Mouse (Mus musculus) midbrain, embryonic 12.5 days (tissue): ENCODE data around the gene Rnase10. TPM values are rescaled to one million over a fixed set of nuclear protein-coding genes. Genes with fewer than 3 reads are reported as not detected.
"Not testable (repeated sequence)": the region's sequence is repeated elsewhere in the genome, so short reads cannot be mapped to it uniquely, and the experiment has no call there.

Source experiments
- ATAC-seq: fragments of 200-750 bp; cut with Nextera tagmentation; 2 replicates; pipeline ENCODE4 v1.8.0; 2017; ENCODE audit warnings: low read depth, moderate TSS enrichment, moderate library complexity; ENCODE audit not compliant: low FRiP score
- H3K27ac ChIP-seq: fragments of 300-500 bp; sonication (generic); replicated peaks from 2 replicates; pipeline ENCODE4 v1.5.1; 2016; ENCODE audit warnings: mild to moderate bottlenecking
- H3K27me3 ChIP-seq: fragments of 300-500 bp; sonication (generic); 2 replicates; pipeline ENCODE4 v1.6.1; 2016; ENCODE audit warnings: mild to moderate bottlenecking
- H3K36me3 ChIP-seq: fragments of 300-500 bp; sonication (generic); 2 replicates; pipeline ENCODE4 v1.6.1; 2016
- H3K4me1 ChIP-seq: fragments of 300-500 bp; sonication (generic); 2 replicates; pipeline ENCODE4 v1.6.1; 2016
- H3K4me2 ChIP-seq: fragments of 300-500 bp; sonication (generic); replicated peaks from 2 replicates; pipeline ENCODE4 v1.6.1; 2016; ENCODE audit warnings: mild to moderate bottlenecking, moderate library complexity
- H3K4me3 ChIP-seq: fragments of 300-500 bp; sonication (generic); 2 replicates; pipeline ENCODE4 v1.5.1; 2016; ENCODE audit warnings: mild to moderate bottlenecking
- H3K9ac ChIP-seq: fragments of 300-500 bp; sonication (generic); replicated peaks from 2 replicates; pipeline ENCODE4 v1.6.1; 2016; ENCODE audit warnings: mild to moderate bottlenecking, moderate library complexity
- H3K9me3 ChIP-seq: fragments of 300-500 bp; sonication (generic); 2 replicates; pipeline ENCODE4 v1.6.1; 2016; ENCODE audit warnings: mild to moderate bottlenecking
- WGBS: fragments of 180-500 bp; shearing (Covaris S2); methylation state at CpG from one replicate; pipeline ENCODE4 v1.1.7; 2016; 5-methylcytosine and 5-hydroxymethylcytosine counted together
- polyA plus RNA-seq: library from polyadenylated mRNA; unstranded; fragments of >200 nt; fragmentation: Nextera tagmentation; extraction: Ambion mirVana; gene quantifications from 2 replicates; pipeline ENCODE4 v1.2.1, GENCODE M21; 2016

The Rnase10 gene
- polyA plus RNA-seq, 1 experiment from 2014 or later: not detected

- no peak overlapping the region for H3K4me3 ChIP-seq
- no peaks in the 10 kb centered on the region for H3K36me3 ChIP-seq
- no peaks in the 10 kb centered on the region for H3K9me3 ChIP-seq
- peaks cover 8% of the 10 kb centered on the region for H3K4me1 ChIP-seq
- no peak overlapping the region for H3K9ac ChIP-seq
- ATAC-seq: no peak
- H3K4me2 ChIP-seq: no peak overlapping the region
- H3K27ac ChIP-seq: no peak overlapping the region
- H3K27me3 ChIP-seq: no peaks in the 10 kb centered on the region
These were observed 27.9 kb upstream of the Rnase10 start for GRCm38 (mm10) chr14:50979631-50980030.

- Histone ChIP-seq H3K4me3 (no peak overlapping the region), H3K9me3 (no peaks in the 10 kb centered on the region), H3K4me2 (no peak overlapping the region), H3K4me1 (peaks cover 8% of the 10 kb centered on the region), H3K9ac (no peak overlapping the region), H3K27ac (no peak overlapping the region), H3K27me3 (no peaks in the 10 kb centered on the region), H3K36me3 (no peaks in the 10 kb centered on the region)
- WGBS: 69% methylated on average over 2 of the region's 2 CpGs
- no peak for ATAC-seq
These were observed 26.3 kb upstream of the Rnase10 start for GRCm38 (mm10) chr14:50981207-50981606.

GRCm38 (mm10) chr14:50981837-50982236 lies 25.7 kb upstream of the Rnase10 start:
- Histone ChIP-seq H3K4me3 (no peak overlapping the region), H3K36me3 (no peaks in the 10 kb centered on the region), H3K9ac (no peak overlapping the region), H3K4me1 (peaks cover 2% of the 10 kb centered on the region), H3K27ac (no peak overlapping the region), H3K9me3 (no peaks in the 10 kb centered on the region), H3K27me3 (no peaks in the 10 kb centered on the region), H3K4me2 (no peak overlapping the region)
- WGBS: 87% methylated on average over 5 of the region's 5 CpGs
- ATAC-seq: no peak

- Histone ChIP-seq H3K9ac (no peak overlapping the region), H3K36me3 (no peaks in the 10 kb centered on the region), H3K4me1 (no peaks in the 10 kb centered on the region), H3K4me3 (no peak overlapping the region), H3K27ac (no peak overlapping the region), H3K27me3 (no peaks in the 10 kb centered on the region), H3K9me3 (no peaks in the 10 kb centered on the region), H3K4me2 (no peak overlapping the region)
- 85% methylated on average over 2 of the region's 2 CpGs for WGBS
- ATAC-seq: no peak
These were observed 19.9 kb upstream of the Rnase10 start for GRCm38 (mm10) chr14:50987668-50988067.

- Histone ChIP-seq H3K4me3 (no peak overlapping the region), H3K36me3 (no peaks in the 10 kb centered on the region), H3K9me3 (no peaks in the 10 kb centered on the region), H3K27ac (no peak overlapping the region), H3K4me2 (no peak overlapping the region), H3K4me1 (no peaks in the 10 kb centered on the region), H3K27me3 (no peaks in the 10 kb centered on the region), H3K9ac (no peak overlapping the region)
- WGBS: 84% methylated on average over 3 of the region's 3 CpGs
- no peak for ATAC-seq
These were observed 16.5 kb upstream of the Rnase10 start for GRCm38 (mm10) chr14:50991037-50991436.

- no peaks in the 10 kb centered on the region for H3K27me3 ChIP-seq
- ATAC-seq: no peak
- H3K4me1 ChIP-seq: no peaks in the 10 kb centered on the region
- no peak overlapping the region for H3K4me2 ChIP-seq
- 86% methylated on average over 3 of the region's 3 CpGs for WGBS
- no peak overlapping the region for H3K4me3 ChIP-seq
- no peak overlapping the region for H3K9ac ChIP-seq
- H3K27ac ChIP-seq: no peak overlapping the region
- no peaks in the 10 kb centered on the region for H3K9me3 ChIP-seq
- no peaks in the 10 kb centered on the region for H3K36me3 ChIP-seq
These were observed 10.5 kb upstream of the Rnase10 start for GRCm38 (mm10) chr14:50997088-50997487.

- H3K4me3 ChIP-seq: no peak overlapping the region
These were observed 9.4 kb upstream of the Rnase10 start for GRCm38 (mm10) chr14:50997999-50998666.

GRCm38 (mm10) chr14:51007914-51008713 lies 563 bp downstream of the Rnase10 start:
- no peak overlapping the region for H3K27ac ChIP-seq
- H3K4me2 ChIP-seq: no peak overlapping the region
- H3K4me3 ChIP-seq: no peak overlapping the region
- no peaks in the 10 kb centered on the region for H3K9me3 ChIP-seq
- H3K36me3 ChIP-seq: no peaks in the 10 kb centered on the region
- H3K4me1 ChIP-seq: no peaks in the 10 kb centered on the region
- ATAC-seq: no peak
- WGBS: 84% methylated on average over 13 of the region's 13 CpGs
- H3K9ac ChIP-seq: no peak overlapping the region
- H3K27me3 ChIP-seq: no peaks in the 10 kb centered on the region

More at GRCm38 (mm10) chr14:50997999-50998666, 9.4 kb upstream of the Rnase10 start:
- no peak overlapping the region for H3K4me2 ChIP-seq
- WGBS: 87% methylated on average over 2 of the region's 2 CpGs
- no peak overlapping the region for H3K9ac ChIP-seq
- no peak for ATAC-seq
- H3K9me3 ChIP-seq: no peaks in the 10 kb centered on the region
- H3K4me1 ChIP-seq: no peaks in the 10 kb centered on the region
- no peak overlapping the region for H3K27ac ChIP-seq
- no peaks in the 10 kb centered on the region for H3K27me3 ChIP-seq
- no peaks in the 10 kb centered on the region for H3K36me3 ChIP-seq

GRCm38 (mm10) chr14:51008781-51009180 lies 1.2 kb downstream of the Rnase10 start:
- no peak for ATAC-seq

GRCm38 (mm10) chr14:51009572-51009971 lies 2.0 kb downstream of the Rnase10 start:
- 87% methylated on average over 6 of the region's 6 CpGs for WGBS

More at GRCm38 (mm10) chr14:51008781-51009180, 1.2 kb downstream of the Rnase10 start:
- H3K4me2 ChIP-seq: no peak overlapping the region
- no peaks in the 10 kb centered on the region for H3K9me3 ChIP-seq
- no peak overlapping the region for H3K4me3 ChIP-seq
- no peak overlapping the region for H3K9ac ChIP-seq
- WGBS: 91% methylated on average over 4 of the region's 4 CpGs
- H3K27me3 ChIP-seq: no peaks in the 10 kb centered on the region
- H3K4me1 ChIP-seq: no peaks in the 10 kb centered on the region
- H3K27ac ChIP-seq: no peak overlapping the region
- H3K36me3 ChIP-seq: no peaks in the 10 kb centered on the region

GRCm38 (mm10) chr14:51014724-51015123 lies 7.2 kb downstream of the Rnase10 start:
- H3K9ac ChIP-seq, H3K4me1 ChIP-seq, H3K36me3 ChIP-seq, ATAC-seq, H3K27ac ChIP-seq, H3K27me3 ChIP-seq, H3K4me3 ChIP-seq, H3K4me2 ChIP-seq, H3K9me3 ChIP-seq: not testable (repeated sequence)
- 96% methylated on average over 3 of the region's 3 CpGs for WGBS

More at GRCm38 (mm10) chr14:51009572-51009971, 2.0 kb downstream of the Rnase10 start:
- no peak overlapping the region for H3K4me2 ChIP-seq
- H3K4me1 ChIP-seq: no peaks in the 10 kb centered on the region
- no peaks in the 10 kb centered on the region for H3K27me3 ChIP-seq
- no peaks in the 10 kb centered on the region for H3K9me3 ChIP-seq
- H3K9ac ChIP-seq: no peak overlapping the region
- H3K36me3 ChIP-seq: no peaks in the 10 kb centered on the region
- no peak for ATAC-seq
- no peak overlapping the region for H3K27ac ChIP-seq
- no peak overlapping the region for H3K4me3 ChIP-seq

- H3K9me3 ChIP-seq: no peaks in the 10 kb centered on the region
- no peak overlapping the region for H3K4me2 ChIP-seq
- H3K27ac ChIP-seq: no peak overlapping the region
- no peak overlapping the region for H3K9ac ChIP-seq
- no peaks in the 10 kb centered on the region for H3K36me3 ChIP-seq
- ATAC-seq: no peak
- no peak overlapping the region for H3K4me3 ChIP-seq
- H3K4me1 ChIP-seq: no peaks in the 10 kb centered on the region
- no peaks in the 10 kb centered on the region for H3K27me3 ChIP-seq
These were observed 8.2 kb downstream of the Rnase10 start for GRCm38 (mm10) chr14:51015780-51016179.
